Mouse (Mus musculus): ENCODE data around the gene Tmem59l.

- TF ChIP-seq CTCF (IDR thresholded peaks at IDR 0.05; ENCODE audit: borderline replicate concordance, extremely low read depth, insufficient read depth, insufficient read length) (no peak), POLR2A (IDR thresholded peaks at IDR 0.05; ENCODE audit: borderline replicate concordance, extremely low read depth, insufficient read depth, insufficient read length, poor library complexity, severe bottlenecking) (no peak)
Observed at GRCm38 (mm10) chr8:70464162-70464561, 23.0 kb downstream of the Tmem59l start.
